Mouse (Mus musculus): ENCODE measurements at regions not wholly inside any gene's neighbourhood (a gene's known extent, or its start where the extent isn't known, plus 50 kb on each side); places are given as distances from the start of the nearest gene placed in this dataset.

DNA sequence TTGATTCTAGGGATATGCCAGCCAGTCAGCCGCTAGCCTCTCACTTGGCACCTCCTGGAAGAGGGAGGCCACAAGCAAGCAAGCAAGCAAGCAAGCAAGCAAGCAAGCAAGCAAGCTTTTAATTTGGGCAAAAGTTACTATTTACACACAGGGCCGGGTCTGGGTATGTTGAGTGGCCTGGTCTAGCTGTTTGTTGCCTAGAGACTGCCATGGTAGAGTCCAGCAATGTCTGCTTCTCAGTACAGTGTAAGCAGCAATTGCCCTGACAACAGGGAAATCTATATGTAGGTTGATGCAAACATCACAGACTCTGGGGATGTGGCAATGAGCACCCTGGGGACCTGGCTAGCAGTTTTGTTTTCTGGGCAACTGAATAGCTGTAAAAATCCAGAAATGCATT is 51.4 kb upstream of the Tns3 start:
- ATAC-seq (ENCODE audit: insufficient read depth, low read depth) = no peak
- Histone ChIP-seq H3K9me3 (replicated peaks; ENCODE audit: control insufficient read depth, low read length) (no peaks in the 10 kb centered on the region), H3K4me3 (ENCODE audit: low read depth, low read length) (no peak overlapping the region), H3K27ac (ENCODE audit: low read depth) (no peak overlapping the region), H3K4me1 (ENCODE audit: control insufficient read depth, insufficient read depth) (no peaks in the 10 kb centered on the region), H3K4me2 (ENCODE audit: low read depth, low read length) (no peak overlapping the region), H3K27me3 (ENCODE audit: control insufficient read depth, insufficient read depth, low read length) (no peaks in the 10 kb centered on the region), H3K9ac (replicated peaks; ENCODE audit: low read depth, low read length) (no peak overlapping the region), H3K36me3 (replicated peaks; ENCODE audit: control insufficient read depth, insufficient read depth, low read length) (no peaks in the 10 kb centered on the region)
- WGBS = 75% methylated on average over 2 of the region's 2 CpGs
- no peak for TF ChIP-seq CTCF (IDR thresholded peaks at IDR 0.05; ENCODE audit: low read depth)
- no peak for TF ChIP-seq EP300 (IDR thresholded peaks at IDR 0.05; ENCODE audit: low read depth)
- no peak for DNase-seq (ENCODE audit: low spot score)
